Mouse (Mus musculus) liver, embryonic 14.5 days (tissue): ENCODE results near the gene Cilp.

ENCODE experiments used
- CTCF ChIP-seq: IDR thresholded peaks from 2 replicates; pipeline ENCODE4 v1.5.1; 2016; ENCODE audit warnings: antibody characterized with exemption, low read depth, control low read depth
- EP300 ChIP-seq: IDR thresholded peaks from 2 replicates; pipeline ENCODE4 v1.6.1; 2016; ENCODE audit warnings: antibody characterized with exemption, low read depth

DNA sequence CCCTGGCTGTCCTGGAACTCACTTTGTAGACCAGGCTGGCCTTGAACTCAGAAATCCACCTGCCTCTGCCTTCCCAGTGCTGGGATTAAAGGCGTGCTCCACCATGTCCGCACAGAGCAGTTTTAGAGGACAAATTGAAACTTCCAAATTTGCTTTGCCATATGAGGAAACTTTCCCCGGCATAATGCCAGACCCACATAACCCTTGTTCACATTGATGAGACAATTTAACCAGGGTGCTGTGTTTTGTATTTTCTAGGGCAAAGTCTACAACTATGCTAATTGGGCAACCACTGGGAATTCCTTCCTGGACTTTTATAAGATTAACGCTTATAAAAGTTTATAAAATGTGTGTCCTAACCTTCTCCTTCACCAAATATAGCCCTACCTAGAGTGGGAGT, 25.0 kb downstream of the Cilp start:
- TF ChIP-seq CTCF (no peak), EP300 (no peak)
